In genomic region chr2:72020755-72021154, GRCm38 (mm10) we compare ENCODE assay signal across 25 mouse cellular contexts. TPM values are rescaled to one million over a fixed set of nuclear protein-coding genes. Genes with fewer than 3 reads are reported as not detected.
DNase-seq lines count a peak whose midpoint lies in the region; TF ChIP-seq lines count a peak whose summit lies in the region.
"Had no signal": no experiment of that assay in that cellular context is flagged by ENCODE, and none has a peak within 500 bp of the region (broad histone marks: within the 10 kb centered on the region; RNA-seq: fewer than 3 reads in every experiment).

No protein-coding gene starts in this region.

- H3K36me3 ChIP-seq in testis, adult 2 months (ENCODE audit: control insufficient read depth, insufficient read depth, low read length) = no peaks in the 10 kb centered on the region
- H3K36me3 ChIP-seq: embryonic facial prominence, embryonic 10.5 days; embryonic facial prominence, embryonic 13.5 days; forebrain, embryonic 12.5 days; forebrain, embryonic 15.5 days; G1E; heart, embryonic 12.5 days; heart, embryonic 15.5 days; hindbrain, embryonic 10.5 days; hindbrain, embryonic 13.5 days had no signal

- H3K27ac ChIP-seq in testis, adult 2 months (ENCODE audit: control insufficient read depth, insufficient read depth, low read depth, low read length) = peak overlapping the region; percentile 49; the same call in 1 of the 2 replicates
- H3K27ac ChIP-seq: embryonic facial prominence, embryonic 10.5 days; embryonic facial prominence, embryonic 13.5 days; forebrain, embryonic 12.5 days; forebrain, embryonic 15.5 days; heart, embryonic 15.5 days; hindbrain, embryonic 10.5 days; hindbrain, embryonic 13.5 days had no signal

- peak; percentile 47 for DNase-seq in cerebellum, adult 9-11 months
- DNase-seq in cerebellum, postnatal 4 days (ENCODE audit: low spot score in 2 of 2) = no peak
- no peak for DNase-seq in testis, postnatal 10 days (ENCODE audit: low spot score)
- DNase-seq in induced T-regulatory cell, adult 2 months (ENCODE audit: low read depth) = peak; percentile 13
- DNase-seq in gastrocnemius, postnatal 4 days (ENCODE audit: low spot score in 2 of 2) = no peak
- no peak for DNase-seq in thymus, postnatal 10 days (ENCODE audit: low spot score in 2 of 2)
- DNase-seq: adrenal gland, postnatal 14 days; B cell, adult 2 months; cerebellum, adult 11 months; embryo, embryonic 11 days; gastrocnemius, postnatal 25 days; heart, postnatal 10 days; heart, postnatal 36 days had no signal

- no peaks in the 10 kb centered on the region; the same call in none of the 2 replicates for H3K4me1 ChIP-seq in testis, adult 2 months (ENCODE audit: control insufficient read depth, insufficient read depth, low read length)
- H3K4me1 ChIP-seq: embryonic facial prominence, embryonic 10.5 days; embryonic facial prominence, embryonic 13.5 days; forebrain, embryonic 12.5 days; heart, embryonic 12.5 days; heart, embryonic 15.5 days; hindbrain, embryonic 10.5 days; hindbrain, embryonic 13.5 days had no signal

- no peaks in the 10 kb centered on the region for H3K27me3 ChIP-seq in testis, adult 2 months (ENCODE audit: control insufficient read depth, insufficient read depth, low read length)
- H3K27me3 ChIP-seq: embryonic facial prominence, embryonic 13.5 days; forebrain, embryonic 12.5 days; forebrain, embryonic 15.5 days; heart, embryonic 12.5 days; heart, embryonic 15.5 days; hindbrain, embryonic 13.5 days; Patski had no signal

- peak; percentile 56; the same call in 1 of the 2 replicates for TF ChIP-seq POLR2A in testis, adult 2 months (IDR thresholded peaks at IDR 0.05; ENCODE audit: control insufficient read depth, low read depth, low read length)

- no peak for TF ChIP-seq CTCF in testis, adult 2 months (IDR thresholded peaks at IDR 0.05; ENCODE audit: control insufficient read depth, insufficient read depth, insufficient replicate concordance, low read depth, low read length)

- peak overlapping the region; percentile 81 for H3K4me3 ChIP-seq in testis, adult 2 months (ENCODE audit: control insufficient read depth, low read depth, low read length)
- H3K4me3 ChIP-seq: embryonic facial prominence, embryonic 10.5 days; embryonic facial prominence, embryonic 13.5 days; erythroblast, embryonic 14.5 days; forebrain, embryonic 12.5 days; forebrain, embryonic 15.5 days; heart, embryonic 12.5 days; heart, embryonic 15.5 days; hindbrain, embryonic 10.5 days; hindbrain, embryonic 13.5 days had no signal

RNA-seq across cellular contexts. Expression of gene Rapgef4, which starts 39.7 kb away (rescaled TPM):
- 4.0 and 8.1 TPM in 2 replicates for polyA plus RNA-seq in testis, adult 2 months (2012; rRNA removed)
- total RNA-seq in gastrocnemius, postnatal 4 days (2021) = 1 to 10 TPM; 5.8 to 6.1 TPM
- polyA plus RNA-seq: erythroblast, embryonic 14.5 days; G1E had no signal

Comparison
In these comparisons a context has a peak if more than half of its experiments do, and no peak if none do; other contexts are left out.
1. DNase-seq: peak in cerebellum, adult 9-11 months (single experiment) and induced T-regulatory cell, adult 2 months (single experiment); none in cerebellum, postnatal 4 days (0 of 2), testis, postnatal 10 days (single experiment), gastrocnemius, postnatal 4 days (0 of 2) and thymus, postnatal 10 days (0 of 2).